Mouse (Mus musculus): ENCODE data around the gene Hk3. TPM values are rescaled to one million over a fixed set of nuclear protein-coding genes. Genes with fewer than 3 reads are reported as not detected.
A peak's percentile ranks its signal among the peaks of the same experiment; 100 is the strongest.

Hk3 gene
- polyA plus RNA-seq, 1 experiment from 2014 or later: 0.42 TPM

DNA sequence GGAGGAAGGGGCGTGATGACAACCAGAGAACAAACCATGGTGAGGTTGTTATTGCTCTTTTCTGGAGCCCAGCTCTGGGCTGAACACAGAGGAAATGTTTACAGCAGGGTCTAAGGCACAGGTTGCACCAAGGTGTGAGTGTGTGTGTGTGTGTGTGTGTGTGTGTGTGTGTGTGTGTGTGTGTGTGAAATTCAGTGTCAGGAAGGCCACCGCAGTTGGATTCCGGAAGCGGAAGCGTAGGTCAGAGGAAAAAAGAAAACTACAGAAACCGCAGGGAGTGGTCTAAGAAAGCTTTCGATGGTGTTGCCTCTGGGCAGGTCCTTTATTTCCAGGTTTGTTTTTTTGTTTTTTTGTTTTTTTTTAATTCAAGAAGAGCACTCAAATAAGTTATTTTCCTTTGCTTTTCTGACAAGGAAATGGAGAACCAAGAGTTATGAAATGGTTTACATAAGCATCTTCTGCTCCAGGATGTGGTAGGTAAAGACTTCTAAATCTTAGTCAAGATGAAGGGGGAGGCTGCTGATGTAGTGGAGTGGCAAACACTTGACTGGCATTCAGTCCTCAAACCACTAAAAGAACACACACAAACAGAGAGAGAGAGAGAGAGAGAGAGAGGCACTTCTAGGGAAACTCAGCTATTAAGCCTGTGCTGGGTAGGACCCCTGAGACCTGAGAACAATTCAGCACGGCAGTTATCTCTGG, 3.1 kb downstream of the Hk3 start:
- 76% methylated on average over 8 of the region's 8 CpGs for WGBS
- Histone ChIP-seq H3K4me3 (no peak overlapping the region), H3K27ac (ENCODE audit: poor library complexity, severe bottlenecking) (no peak overlapping the region), H3K4me2 (no peak overlapping the region), H3K4me1 (replicated peaks) (peaks cover 3% of the 10 kb centered on the region; the same call in 1 of the 2 replicates), H3K9me3 (replicated peaks) (no peaks in the 10 kb centered on the region), H3K27me3 (replicated peaks) (peaks cover 15% of the 10 kb centered on the region; the same call in 1 of the 2 replicates), H3K36me3 (no peaks in the 10 kb centered on the region), H3K9ac (no peak overlapping the region)
- ATAC-seq (ENCODE audit: insufficient number of reproducible peaks, low FRiP score): no peak

DNA sequence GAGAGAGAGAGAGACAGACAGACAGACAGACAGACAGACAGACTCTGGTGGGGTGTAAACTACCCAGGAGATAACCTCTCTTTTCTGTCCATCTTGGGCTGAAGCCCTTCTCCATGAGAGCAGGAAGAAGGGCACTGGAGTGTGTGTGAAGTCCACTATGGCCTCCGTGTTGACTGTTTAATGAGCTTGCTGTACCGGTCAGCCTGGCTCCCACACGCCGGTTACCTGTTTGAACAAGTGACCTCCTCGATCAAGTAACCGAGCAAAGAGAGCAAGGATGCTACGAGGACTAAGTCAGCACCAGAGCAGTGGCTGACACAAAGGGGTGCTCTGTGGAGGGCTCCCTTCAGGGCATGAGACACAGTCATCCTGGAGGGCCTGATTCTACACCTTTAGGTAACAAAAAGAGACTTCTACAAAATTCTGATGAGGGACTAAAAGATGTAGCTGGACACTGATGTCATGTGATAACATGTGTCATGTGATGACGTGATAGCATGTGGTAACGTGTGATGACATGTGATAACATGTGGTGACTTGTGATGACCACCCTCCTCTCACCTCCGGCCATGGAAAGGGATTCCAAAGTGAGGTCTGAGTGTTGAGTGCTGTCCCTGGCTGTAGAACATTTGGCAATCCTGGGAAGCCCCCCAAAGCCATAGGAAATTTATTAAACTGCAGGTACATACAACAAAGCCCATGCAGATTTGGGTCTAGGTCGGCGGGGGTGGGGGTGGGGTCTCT, 3.9 kb downstream of the Hk3 start:
- no peak overlapping the region for H3K27ac ChIP-seq (ENCODE audit: poor library complexity, severe bottlenecking)
- no peak overlapping the region for H3K4me2 ChIP-seq
- ATAC-seq (ENCODE audit: insufficient number of reproducible peaks, low FRiP score): no peak
- no peaks in the 10 kb centered on the region for H3K9me3 ChIP-seq (replicated peaks)
- WGBS: 73% methylated on average over 12 of the region's 12 CpGs
- no peak overlapping the region for H3K9ac ChIP-seq
- peaks cover 20% of the 10 kb centered on the region; the same call in 1 of the 2 replicates for H3K27me3 ChIP-seq (replicated peaks)
- no peaks in the 10 kb centered on the region for H3K4me1 ChIP-seq (replicated peaks)
- H3K36me3 ChIP-seq: no peaks in the 10 kb centered on the region
- H3K4me3 ChIP-seq: no peak overlapping the region

DNA sequence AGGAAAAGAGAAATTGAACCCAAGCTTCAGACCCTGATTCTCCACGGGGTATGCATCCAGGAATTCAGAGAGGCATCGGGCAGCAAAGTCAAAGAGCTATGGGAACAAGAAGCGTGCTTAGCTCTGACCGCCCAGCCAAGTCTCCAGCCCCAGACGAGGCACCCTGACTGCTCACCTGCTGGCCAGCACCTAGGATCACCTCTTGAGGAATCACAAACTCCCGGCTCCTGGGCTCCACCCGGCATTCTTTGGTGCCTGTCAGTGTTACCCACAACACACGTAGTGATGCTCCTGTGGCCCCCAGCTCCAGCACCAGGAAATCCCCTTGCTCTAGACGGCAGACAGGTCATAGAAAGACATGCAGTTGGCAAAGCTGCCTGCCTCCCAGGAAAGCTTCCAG, 6.7 kb downstream of the Hk3 start:
- Histone ChIP-seq H3K27ac (ENCODE audit: poor library complexity, severe bottlenecking) (no peak overlapping the region), H3K4me1 (replicated peaks) (no peaks in the 10 kb centered on the region), H3K9me3 (replicated peaks) (no peaks in the 10 kb centered on the region), H3K4me2 (no peak overlapping the region), H3K36me3 (no peaks in the 10 kb centered on the region), H3K4me3 (no peak overlapping the region), H3K9ac (no peak overlapping the region), H3K27me3 (replicated peaks) (peaks cover 44% of the 10 kb centered on the region)
- ATAC-seq (ENCODE audit: insufficient number of reproducible peaks, low FRiP score): no peak
- 70% methylated on average over 9 of the region's 9 CpGs for WGBS

DNA sequence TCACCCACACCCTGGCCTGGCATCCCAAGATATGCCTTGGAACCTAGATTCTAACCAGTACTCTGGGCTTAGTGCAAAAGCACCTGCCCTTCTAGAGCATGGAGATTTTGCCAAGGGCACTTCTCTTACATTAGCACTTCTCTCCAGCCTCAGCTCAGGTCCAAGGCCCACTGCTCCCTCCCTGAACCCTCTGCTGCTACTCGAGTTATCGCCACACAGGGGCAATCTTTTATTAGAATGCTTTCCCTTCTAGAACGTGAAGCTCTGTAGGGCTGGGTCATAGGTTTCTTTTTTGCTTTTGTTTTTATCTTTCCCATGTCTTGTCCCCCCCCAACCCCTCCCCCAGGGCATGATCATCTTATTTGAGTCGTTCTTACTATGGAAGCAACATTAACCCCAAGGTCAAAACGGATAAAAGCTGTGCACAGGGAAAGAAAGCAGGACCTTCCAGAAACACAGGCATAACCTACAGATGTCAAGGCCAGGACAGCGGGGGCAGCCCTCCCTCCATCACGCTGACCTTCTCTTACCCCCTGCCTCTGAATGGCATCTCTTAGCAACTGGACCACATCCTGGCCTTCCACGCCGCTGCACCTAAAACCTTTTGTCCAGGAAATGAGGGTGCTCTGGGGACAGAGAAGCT, 7.4 kb downstream of the Hk3 start:
- WGBS: 36% methylated on average over 9 of the region's 9 CpGs
- no peak for ATAC-seq (ENCODE audit: insufficient number of reproducible peaks, low FRiP score)
- H3K4me3 ChIP-seq: no peak overlapping the region
- H3K36me3 ChIP-seq: no peaks in the 10 kb centered on the region
- peaks cover 45% of the 10 kb centered on the region for H3K27me3 ChIP-seq (replicated peaks)
- no peaks in the 10 kb centered on the region for H3K4me1 ChIP-seq (replicated peaks)
- H3K4me2 ChIP-seq: no peak overlapping the region
- H3K9me3 ChIP-seq (replicated peaks): no peaks in the 10 kb centered on the region
- H3K27ac ChIP-seq (ENCODE audit: poor library complexity, severe bottlenecking): no peak overlapping the region
- no peak overlapping the region for H3K9ac ChIP-seq

DNA sequence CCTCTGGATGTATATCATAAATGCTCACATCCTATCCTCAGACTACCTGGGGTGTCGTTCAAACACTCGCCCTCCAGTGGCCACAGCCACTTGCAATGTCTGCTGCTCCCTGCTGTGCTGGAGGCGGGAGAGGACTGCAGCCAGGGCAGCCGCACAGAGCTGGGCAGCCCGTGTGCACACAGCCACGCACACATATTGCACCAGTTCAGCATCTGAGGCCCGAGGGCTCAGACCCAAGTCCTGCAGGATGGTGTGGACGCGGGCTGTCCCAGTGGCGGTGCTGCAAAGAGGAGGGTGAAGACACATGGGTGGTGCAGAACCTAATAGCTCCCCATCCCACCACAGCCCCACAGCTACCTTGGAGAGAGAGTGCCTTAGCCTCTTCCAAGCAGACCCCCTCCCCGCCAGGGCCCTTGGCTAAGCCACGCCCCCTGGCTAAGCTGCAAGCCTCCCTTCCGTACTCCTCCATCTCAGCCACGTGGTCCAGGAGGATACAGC, 9.2 kb downstream of the Hk3 start:
- no peak for ATAC-seq (ENCODE audit: insufficient number of reproducible peaks, low FRiP score)
- Histone ChIP-seq H3K9me3 (replicated peaks) (no peaks in the 10 kb centered on the region), H3K27ac (ENCODE audit: poor library complexity, severe bottlenecking) (no peak overlapping the region), H3K9ac (no peak overlapping the region), H3K27me3 (replicated peaks) (peaks cover 57% of the 10 kb centered on the region), H3K36me3 (no peaks in the 10 kb centered on the region), H3K4me3 (no peak overlapping the region), H3K4me2 (no peak overlapping the region), H3K4me1 (replicated peaks) (no peaks in the 10 kb centered on the region)
- WGBS: 9% methylated on average over 14 of the region's 14 CpGs

DNA sequence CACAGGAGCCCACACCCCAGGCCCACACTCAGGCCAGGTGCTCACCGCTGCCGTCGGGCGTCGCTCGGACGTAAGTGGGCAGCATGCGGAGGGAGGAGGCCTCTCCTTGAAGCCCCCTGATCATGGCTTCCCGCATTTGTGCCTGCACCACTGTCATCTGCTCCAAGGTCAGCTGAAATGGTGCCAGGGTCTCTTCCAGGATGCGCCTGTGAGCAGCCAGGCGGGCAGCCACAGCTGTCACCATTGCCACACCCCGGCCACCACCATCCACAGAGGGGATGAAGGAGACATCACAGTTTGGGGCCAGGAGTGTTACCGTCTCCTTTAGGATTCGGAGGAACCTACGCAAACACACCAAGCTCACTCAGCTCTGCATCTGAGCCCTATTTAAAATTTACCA, 10.1 kb downstream of the Hk3 start:
- H3K4me1 ChIP-seq (replicated peaks): no peaks in the 10 kb centered on the region
- 83% methylated on average over 15 of the region's 15 CpGs for WGBS
- no peak overlapping the region for H3K9ac ChIP-seq
- H3K9me3 ChIP-seq (replicated peaks): no peaks in the 10 kb centered on the region
- H3K36me3 ChIP-seq: no peaks in the 10 kb centered on the region
- H3K4me3 ChIP-seq: no peak overlapping the region
- no peak for ATAC-seq (ENCODE audit: insufficient number of reproducible peaks, low FRiP score)
- H3K27ac ChIP-seq (ENCODE audit: poor library complexity, severe bottlenecking): no peak overlapping the region
- peaks cover 63% of the 10 kb centered on the region for H3K27me3 ChIP-seq (replicated peaks)
- no peak overlapping the region for H3K4me2 ChIP-seq

DNA sequence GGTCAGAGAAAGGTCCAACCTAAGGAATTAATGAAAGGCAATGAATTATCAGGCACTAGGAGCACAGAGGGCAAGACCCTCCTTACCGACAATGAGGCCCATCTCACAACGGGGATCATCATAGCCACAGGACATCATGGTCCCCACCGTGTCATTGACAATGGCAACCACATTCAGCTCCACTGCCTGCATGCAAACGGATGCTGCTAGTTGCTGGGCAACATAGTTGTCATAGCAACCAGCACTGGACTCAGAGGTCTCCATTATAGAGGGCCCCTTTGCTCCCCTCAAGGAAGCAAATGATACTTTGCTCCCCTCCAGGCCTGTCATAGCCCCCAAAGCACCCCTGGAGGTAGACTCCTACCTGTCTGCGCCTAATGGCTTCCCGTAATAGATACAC, 12.6 kb downstream of the Hk3 start:
- no peak overlapping the region for H3K9ac ChIP-seq
- 78% methylated on average over 6 of the region's 6 CpGs for WGBS

DNA sequence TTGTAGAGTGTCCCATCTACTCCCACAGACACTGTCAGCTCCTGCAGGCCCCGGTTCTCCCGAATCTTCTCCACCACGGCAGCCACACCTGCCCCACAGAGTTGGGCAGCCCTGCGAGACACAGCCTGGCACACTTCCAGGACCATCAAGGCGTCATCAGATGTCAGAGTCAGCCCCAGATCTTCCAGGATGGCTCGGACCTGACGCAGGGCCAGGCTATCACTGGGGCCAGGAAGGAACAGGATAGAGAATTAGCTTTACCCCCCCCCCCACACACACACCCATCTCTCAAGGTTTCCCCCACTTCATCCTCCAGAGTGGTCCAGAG, 14.8 kb downstream of the Hk3 start:
- no peak for ATAC-seq (ENCODE audit: insufficient number of reproducible peaks, low FRiP score)
- H3K27me3 ChIP-seq (replicated peaks): peaks cover 70% of the 10 kb centered on the region
- no peak overlapping the region for H3K9ac ChIP-seq
- 72% methylated on average over 7 of the region's 7 CpGs for WGBS
- no peaks in the 10 kb centered on the region for H3K9me3 ChIP-seq (replicated peaks)
- no peaks in the 10 kb centered on the region for H3K36me3 ChIP-seq
- H3K4me1 ChIP-seq (replicated peaks): no peaks in the 10 kb centered on the region
- no peak overlapping the region for H3K4me2 ChIP-seq
- H3K4me3 ChIP-seq: no peak overlapping the region
- H3K27ac ChIP-seq (ENCODE audit: poor library complexity, severe bottlenecking): no peak overlapping the region

More for the DNA sequence above, 12.6 kb downstream of the Hk3 start:
- Histone ChIP-seq H3K27me3 (replicated peaks) (peaks cover 75% of the 10 kb centered on the region), H3K27ac (ENCODE audit: poor library complexity, severe bottlenecking) (no peak overlapping the region), H3K4me1 (replicated peaks) (no peaks in the 10 kb centered on the region), H3K36me3 (no peaks in the 10 kb centered on the region), H3K4me3 (no peak overlapping the region), H3K9me3 (replicated peaks) (no peaks in the 10 kb centered on the region), H3K4me2 (no peak overlapping the region)
- no peak for ATAC-seq (ENCODE audit: insufficient number of reproducible peaks, low FRiP score)

DNA sequence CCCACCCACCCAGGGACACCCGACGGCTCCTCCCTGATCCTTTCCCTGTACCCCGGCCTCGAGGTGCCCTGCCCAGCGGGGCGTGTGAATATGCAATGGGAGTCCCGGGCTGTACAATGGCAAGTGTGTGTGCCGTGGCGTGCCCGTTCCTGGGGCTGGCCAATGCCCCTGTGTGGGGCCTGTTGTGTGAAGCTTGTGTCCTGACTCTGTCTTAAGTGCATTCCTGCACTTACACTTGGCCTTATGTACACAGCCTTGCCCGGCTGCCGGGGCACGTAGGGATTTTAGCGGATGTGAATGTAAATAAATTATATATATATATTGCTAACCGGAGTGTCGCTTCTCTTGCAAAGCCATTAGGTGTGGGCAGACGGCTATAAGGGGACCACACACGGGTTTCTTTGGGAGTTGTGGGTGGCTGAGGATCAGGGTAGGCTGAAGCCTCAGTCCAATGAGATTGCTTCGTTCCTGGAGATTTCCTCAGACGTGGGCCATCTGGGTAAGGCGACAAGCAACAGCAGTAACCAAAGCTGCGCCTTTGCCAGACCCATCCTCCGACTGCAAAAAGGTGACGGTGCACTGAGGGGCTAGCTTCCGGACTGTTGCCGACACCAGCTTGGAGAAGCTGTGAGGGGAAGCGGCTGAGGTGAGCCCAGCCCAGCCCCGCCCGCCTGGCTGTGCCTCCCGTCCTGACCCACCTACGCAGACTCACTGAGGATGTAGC, 15.3 kb downstream of the Hk3 start:
- Histone ChIP-seq H3K27ac (ENCODE audit: poor library complexity, severe bottlenecking) (no peak overlapping the region), H3K27me3 (replicated peaks) (peaks cover 71% of the 10 kb centered on the region), H3K4me3 (no peak overlapping the region), H3K9me3 (replicated peaks) (no peaks in the 10 kb centered on the region), H3K4me2 (no peak overlapping the region), H3K9ac (no peak overlapping the region), H3K36me3 (no peaks in the 10 kb centered on the region), H3K4me1 (replicated peaks) (no peaks in the 10 kb centered on the region)
- 72% methylated on average over 31 of the region's 31 CpGs for WGBS
- ATAC-seq (ENCODE audit: insufficient number of reproducible peaks, low FRiP score): no peak

DNA sequence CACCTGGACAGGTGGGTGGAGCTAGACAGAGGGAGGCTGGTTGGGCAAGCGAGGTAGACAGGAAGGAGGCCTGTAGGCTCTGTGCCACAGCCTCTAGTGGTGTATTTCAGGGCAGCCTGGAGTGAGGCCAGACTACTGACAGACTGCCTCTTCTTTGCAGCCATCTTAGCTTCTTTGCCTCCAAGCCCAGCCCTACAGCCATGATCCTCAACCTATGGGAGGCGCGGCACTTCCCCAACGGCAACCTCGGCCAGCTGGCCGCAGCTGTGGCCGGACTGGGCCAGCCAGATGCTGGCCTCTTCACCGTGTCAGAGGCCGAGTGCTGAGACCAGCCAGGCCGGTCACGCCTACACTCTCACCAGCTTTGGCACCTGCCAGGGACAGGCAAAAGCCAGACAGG, 16.5 kb downstream of the Hk3 start:
- Histone ChIP-seq H3K27me3 (replicated peaks) (peaks cover 65% of the 10 kb centered on the region), H3K4me3 (no peak overlapping the region), H3K9me3 (replicated peaks) (no peaks in the 10 kb centered on the region), H3K36me3 (no peaks in the 10 kb centered on the region), H3K27ac (ENCODE audit: poor library complexity, severe bottlenecking) (no peak overlapping the region), H3K4me1 (replicated peaks) (no peaks in the 10 kb centered on the region), H3K9ac (no peak overlapping the region), H3K4me2 (no peak overlapping the region)
- peak; percentile 22; the same call in 1 of the 2 replicates for ATAC-seq (ENCODE audit: insufficient number of reproducible peaks, low FRiP score)
- WGBS: 70% methylated on average over 11 of the region's 11 CpGs

DNA sequence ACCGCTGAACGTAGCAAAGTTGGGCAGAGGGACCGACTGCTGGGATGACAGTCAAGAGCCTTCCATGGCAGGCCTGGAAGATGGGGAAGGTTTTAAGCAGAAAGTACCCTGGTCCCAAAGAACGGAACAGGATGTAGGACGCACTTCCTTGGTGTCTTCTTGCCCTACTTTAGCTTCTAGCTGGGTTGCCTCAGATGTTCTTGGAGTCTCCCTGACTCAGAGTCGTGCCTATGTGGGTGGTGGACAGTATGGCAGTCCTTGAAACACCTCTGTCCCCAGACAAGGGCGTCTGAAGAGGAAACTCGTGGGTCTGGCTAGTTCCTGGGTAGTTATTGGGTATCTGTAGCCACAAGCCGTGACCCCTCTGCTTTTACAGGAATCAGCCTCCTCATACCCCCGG, 19.1 kb downstream of the Hk3 start:
- WGBS: 63% methylated on average over 10 of the region's 10 CpGs
- H3K4me2 ChIP-seq: no peak overlapping the region
- H3K9ac ChIP-seq: no peak overlapping the region
- ATAC-seq (ENCODE audit: insufficient number of reproducible peaks, low FRiP score): no peak
- H3K27ac ChIP-seq (ENCODE audit: poor library complexity, severe bottlenecking): no peak overlapping the region
- H3K27me3 ChIP-seq (replicated peaks): peaks cover 56% of the 10 kb centered on the region
- no peaks in the 10 kb centered on the region for H3K36me3 ChIP-seq
- no peaks in the 10 kb centered on the region for H3K9me3 ChIP-seq (replicated peaks)
- H3K4me3 ChIP-seq: no peak overlapping the region
- H3K4me1 ChIP-seq (replicated peaks): no peaks in the 10 kb centered on the region
